Mouse (Mus musculus) liver, embryonic 11.5 days (tissue): Measurements from ENCODE around the gene N4bp3. TPM values are rescaled to one million over a fixed set of nuclear protein-coding genes. Genes with fewer than 3 reads are reported as not detected.
"Not testable (repeated sequence)": the region's sequence is repeated elsewhere in the genome, so short reads cannot be mapped to it uniquely, and the experiment has no call there.

Source experiments
- ATAC-seq: fragments of 200-750 bp; cut with Nextera tagmentation; replicated peaks from 2 replicates; pipeline ENCODE4 v1.8.0; 2017; ENCODE audit warnings: moderate number of reproducible peaks, mild to moderate bottlenecking, moderate TSS enrichment, moderate library complexity; ENCODE audit not compliant: low FRiP score
- DNase-seq: peaks from one replicate; pipeline ENCODE4 v3.0.0-alpha.2; 2017; ENCODE audit warnings: low spot score
- H3K27ac ChIP-seq: fragments of 300-500 bp; sonication (generic); 2 replicates; pipeline ENCODE4 v1.5.1; 2014; ENCODE audit warnings: mild to moderate bottlenecking, low read depth, low read length, control low read depth
- H3K27me3 ChIP-seq: fragments of 300-500 bp; sonication (generic); replicated peaks from 2 replicates; pipeline ENCODE4 v1.6.1; 2014; ENCODE audit warnings: low read length, mixed read lengths; ENCODE audit not compliant: control insufficient read depth, insufficient read depth
- H3K36me3 ChIP-seq: fragments of 300-500 bp; sonication (generic); 2 replicates; pipeline ENCODE4 v1.6.1; 2014; ENCODE audit warnings: mild to moderate bottlenecking, low read length, moderate library complexity, mixed read lengths; ENCODE audit not compliant: control insufficient read depth, insufficient read depth
- H3K4me1 ChIP-seq: fragments of 300-500 bp; sonication (generic); replicated peaks from 2 replicates; pipeline ENCODE4 v1.6.1; 2014; ENCODE audit warnings: low read length, mixed read lengths; ENCODE audit not compliant: control insufficient read depth, insufficient read depth
- H3K4me2 ChIP-seq: fragments of 300-500 bp; sonication (generic); 2 replicates; pipeline ENCODE4 v1.6.1; 2014; ENCODE audit warnings: mild to moderate bottlenecking, control low read depth, moderate library complexity
- H3K4me3 ChIP-seq: fragments of 300-500 bp; sonication (generic); 2 replicates; pipeline ENCODE4 v1.5.1; 2014; ENCODE audit warnings: low read depth, low read length, control low read depth
- H3K9ac ChIP-seq: fragments of 300-500 bp; sonication (generic); 2 replicates; pipeline ENCODE4 v1.6.1; 2014; ENCODE audit warnings: low read depth, low read length, control low read depth
- H3K9me3 ChIP-seq: fragments of 300-500 bp; sonication (generic); 2 replicates; pipeline ENCODE4 v1.6.1; 2016; ENCODE audit warnings: low read length, inconsistent platforms, mixed read lengths; ENCODE audit not compliant: control insufficient read depth
- WGBS: fragments of 180-500 bp; shearing (Covaris S2); extraction: QIAGEN DNeasy Blood & Tissue Kit; methylation state at CpG from one replicate; pipeline ENCODE4 v1.1.7; 2014; 5-methylcytosine and 5-hydroxymethylcytosine counted together
- polyA plus RNA-seq: library from polyadenylated mRNA; unstranded; fragments of >200 nt; fragmentation: Nextera tagmentation; extraction: Ambion mirVana; gene quantifications from 2 replicates; pipeline ENCODE4 v1.2.1, GENCODE M21; 2014

Gene N4bp3
- polyA plus RNA-seq = 7.2 and 7.9 TPM in 2 replicates

DNA sequence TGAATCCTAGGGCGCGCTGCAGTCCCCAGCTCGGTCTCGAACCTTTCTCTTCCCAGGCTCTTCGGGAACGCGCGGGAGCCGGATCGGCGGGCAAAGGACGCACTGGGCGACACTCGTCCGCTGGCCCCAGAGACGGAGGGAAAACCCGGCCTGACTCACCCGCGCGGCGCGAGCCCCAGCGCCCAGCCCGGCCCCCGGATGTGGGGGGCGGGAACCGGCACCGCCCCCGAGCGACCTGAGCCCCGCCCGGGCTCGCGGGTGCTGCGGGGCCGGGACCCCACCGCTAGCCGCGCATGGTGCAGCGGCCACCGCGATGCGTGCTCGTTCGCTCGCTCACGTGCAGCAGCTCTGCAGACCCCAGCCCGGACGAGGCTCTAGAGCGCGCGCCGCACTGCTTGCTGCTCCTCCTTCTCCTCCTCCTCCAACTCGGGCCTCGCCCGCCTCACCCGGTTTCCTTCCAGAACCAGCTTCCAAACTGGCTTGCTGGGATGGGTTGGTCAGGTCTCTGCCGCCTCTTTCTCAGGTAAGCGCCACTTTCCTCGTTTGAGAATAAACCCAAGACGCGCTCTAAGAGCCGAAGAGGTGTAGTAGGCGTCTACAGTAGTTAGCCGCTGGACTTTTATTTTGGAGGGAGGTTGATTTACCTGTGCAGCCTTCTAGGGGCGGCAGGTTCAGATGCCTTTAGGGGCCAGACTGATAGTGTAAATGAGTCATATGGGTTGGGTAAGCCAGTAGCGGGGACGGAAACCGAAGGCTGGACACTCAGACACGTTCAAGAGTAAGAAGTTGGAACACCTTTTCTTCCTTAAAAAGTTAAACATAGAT, at the start of gene N4bp3, which contains the start of gene D930048N14Rik:
Gene N4bp3 (minus strand): TSS at position 152 of the 825 bp plus-strand sequence.
Gene D930048N14Rik (plus strand): TSS at position 264 of the 825 bp plus-strand sequence.
- Histone ChIP-seq H3K27me3 (peaks cover 16% of the 10 kb centered on the region), H3K4me2 (peak within 1 kb of the TSS; percentile 91), H3K27ac (no peak within 1 kb of the TSS), H3K36me3 (no peaks in the 10 kb centered on the region), H3K4me3 (peak within 1 kb of the TSS; percentile 50), H3K9me3 (no peaks in the 10 kb centered on the region), H3K9ac (peak within 1 kb of the TSS; percentile 11), H3K4me1 (peaks cover 13% of the 10 kb centered on the region)
- ATAC-seq = peak; percentile 72
- WGBS = 2% methylated on average over 69 of the region's 70 CpGs
- peak; percentile 80 for DNase-seq

DNA sequence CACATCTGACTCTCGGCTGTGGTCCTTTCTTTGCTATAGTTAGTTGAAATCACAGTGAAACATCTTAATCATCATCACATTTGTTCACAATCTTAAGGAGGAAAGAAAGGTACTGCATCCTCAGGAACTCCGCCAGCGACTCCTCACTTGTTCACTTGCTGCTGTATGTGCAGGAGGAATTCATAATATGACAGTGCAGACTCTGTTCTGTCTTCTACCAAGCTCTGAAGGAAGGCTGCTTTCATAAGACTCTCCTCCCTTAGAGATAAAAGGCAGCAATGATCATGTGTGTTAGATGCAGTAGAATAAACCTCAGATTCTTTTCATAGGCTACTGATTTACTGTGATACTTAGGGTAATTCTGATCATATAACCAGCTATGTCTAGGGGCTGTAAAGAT, 44.3 kb upstream of the N4bp3 start:
- H3K36me3 ChIP-seq = peaks cover 18% of the 10 kb centered on the region
- 90% methylated on average over 3 of the region's 3 CpGs for WGBS
- no peak overlapping the region for H3K4me3 ChIP-seq

DNA sequence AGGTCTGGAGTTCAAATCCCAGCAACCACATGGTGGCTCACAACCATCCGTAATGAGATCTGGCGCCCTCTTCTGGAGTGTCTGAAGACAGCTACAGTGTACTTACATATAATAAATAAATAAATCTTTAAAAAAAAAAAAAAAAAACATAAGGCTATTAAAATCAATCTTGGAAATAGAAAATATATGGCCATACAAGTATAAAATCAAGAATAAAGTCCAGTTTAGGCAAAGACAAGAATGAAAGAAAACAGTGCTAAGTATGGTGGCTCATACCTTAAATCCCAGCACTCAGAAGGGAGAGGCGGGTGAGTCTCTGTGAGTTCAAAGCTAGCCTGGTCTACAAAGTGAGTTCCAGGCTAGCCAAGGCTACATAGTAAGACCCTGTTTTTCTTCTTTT, 40.0 kb upstream of the N4bp3 start:
- H3K9me3 ChIP-seq, H3K4me2 ChIP-seq, H3K36me3 ChIP-seq, H3K9ac ChIP-seq, ATAC-seq, H3K27me3 ChIP-seq, H3K4me1 ChIP-seq, H3K4me3 ChIP-seq, H3K27ac ChIP-seq, DNase-seq: not testable (repeated sequence)
- WGBS = 96% methylated on average over 1 of the region's 3 CpGs

More for the DNA sequence above, 44.3 kb upstream of the N4bp3 start:
- no peaks in the 10 kb centered on the region for H3K4me1 ChIP-seq
- H3K9me3 ChIP-seq = no peaks in the 10 kb centered on the region
- ATAC-seq (no peak), DNase-seq (no peak)
- no peak overlapping the region for H3K4me2 ChIP-seq
- H3K9ac ChIP-seq = no peak overlapping the region
- H3K27ac ChIP-seq = no peak overlapping the region
- no peaks in the 10 kb centered on the region for H3K27me3 ChIP-seq

DNA sequence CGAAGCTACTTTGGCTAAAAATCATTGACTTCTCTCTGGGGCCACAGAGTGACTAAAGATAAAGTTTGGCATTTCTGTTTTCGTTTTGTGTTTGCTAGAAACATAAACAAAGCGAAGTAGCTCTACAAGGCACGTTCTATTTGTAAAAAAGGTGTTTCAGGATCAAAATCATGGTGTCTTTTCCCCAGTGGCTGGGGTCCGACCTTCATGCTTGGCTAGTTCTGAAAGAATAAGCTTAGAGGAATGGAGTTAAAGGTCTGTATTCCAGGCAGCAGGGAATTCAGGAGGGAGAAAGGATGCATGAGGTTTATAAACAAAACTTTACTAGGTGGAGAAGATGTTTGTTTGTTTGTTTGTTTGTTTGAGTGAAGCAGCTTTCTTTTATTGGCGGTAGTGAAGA, 38.7 kb upstream of the N4bp3 start:
- ATAC-seq = no peak
- Histone ChIP-seq H3K9me3 (no peaks in the 10 kb centered on the region), H3K4me1 (peaks cover 7% of the 10 kb centered on the region), H3K27ac (peak overlapping the region; percentile 96; the same call in 1 of the 2 replicates), H3K27me3 (no peaks in the 10 kb centered on the region), H3K4me2 (peak overlapping the region; percentile 87), H3K4me3 (peak overlapping the region; percentile 71), H3K9ac (peak overlapping the region; percentile 77), H3K36me3 (no peaks in the 10 kb centered on the region; the same call in 1 of the 2 replicates)
- no peak for DNase-seq
- 19% methylated on average over 6 of the region's 6 CpGs for WGBS

DNA sequence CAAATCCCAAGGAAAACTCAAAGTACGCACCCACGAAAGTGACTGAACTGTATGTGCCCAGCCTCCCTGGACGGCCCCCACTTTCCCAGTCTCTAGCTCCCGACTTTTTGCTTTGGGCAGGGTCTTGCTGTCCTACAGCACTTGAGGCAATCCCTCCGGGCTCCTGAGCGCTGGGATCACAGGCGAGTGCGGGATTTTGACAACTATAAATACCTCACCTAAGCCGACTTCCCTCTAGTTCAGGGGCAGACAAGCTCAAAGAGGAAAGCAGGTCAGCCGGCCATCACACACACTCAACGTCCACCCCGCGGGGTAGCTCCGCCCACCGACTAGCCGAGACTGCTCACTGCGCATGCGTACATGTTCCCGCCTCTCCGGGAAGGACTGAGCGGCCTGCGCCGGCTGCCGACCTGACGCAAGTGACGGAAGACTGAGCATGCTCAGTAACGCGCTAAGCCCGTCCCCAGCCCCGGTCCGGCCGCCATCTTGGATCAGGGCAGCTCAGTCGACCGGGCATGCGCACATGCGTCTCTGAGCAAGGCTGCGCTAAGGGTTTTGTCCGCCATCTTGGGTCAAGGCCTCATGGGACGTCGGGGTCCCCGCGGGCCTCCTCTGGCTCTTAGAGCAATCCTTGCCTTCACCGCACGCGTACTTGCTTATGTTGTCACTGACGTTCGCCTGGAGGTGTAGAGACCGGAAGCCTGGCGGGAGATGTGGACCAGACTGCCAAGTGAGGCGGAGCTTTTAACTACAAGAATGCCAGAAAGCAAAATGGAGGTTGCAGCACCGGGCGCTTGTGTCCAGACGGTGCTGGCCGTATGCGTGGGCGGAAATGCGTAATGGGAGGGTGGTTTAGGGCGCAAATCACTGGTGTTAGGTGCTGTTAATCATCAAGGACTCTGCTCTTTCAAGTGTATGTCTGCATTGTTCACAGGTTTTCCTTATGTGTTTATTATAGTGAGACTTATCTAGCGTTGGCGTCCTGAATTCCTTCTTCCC, 38.0 kb upstream of the N4bp3 start, which contains the start of gene 0610009B22Rik:
Gene 0610009B22Rik (minus strand): TSS at position 545 of the 999 bp plus-strand sequence.
- Histone ChIP-seq H3K27me3 (no peaks in the 10 kb centered on the region), H3K4me2 (peak within 1 kb of the TSS; percentile 87), H3K9me3 (no peaks in the 10 kb centered on the region), H3K4me3 (peak within 1 kb of the TSS; percentile 71), H3K4me1 (peaks cover 7% of the 10 kb centered on the region), H3K9ac (peak within 1 kb of the TSS; percentile 77), H3K36me3 (no peaks in the 10 kb centered on the region; the same call in 1 of the 2 replicates), H3K27ac (peak within 1 kb of the TSS; percentile 96)
- ATAC-seq (peak; percentile 99), DNase-seq (peak; percentile 99)
- under 1% methylated on average over 60 of the region's 60 CpGs for WGBS

DNA sequence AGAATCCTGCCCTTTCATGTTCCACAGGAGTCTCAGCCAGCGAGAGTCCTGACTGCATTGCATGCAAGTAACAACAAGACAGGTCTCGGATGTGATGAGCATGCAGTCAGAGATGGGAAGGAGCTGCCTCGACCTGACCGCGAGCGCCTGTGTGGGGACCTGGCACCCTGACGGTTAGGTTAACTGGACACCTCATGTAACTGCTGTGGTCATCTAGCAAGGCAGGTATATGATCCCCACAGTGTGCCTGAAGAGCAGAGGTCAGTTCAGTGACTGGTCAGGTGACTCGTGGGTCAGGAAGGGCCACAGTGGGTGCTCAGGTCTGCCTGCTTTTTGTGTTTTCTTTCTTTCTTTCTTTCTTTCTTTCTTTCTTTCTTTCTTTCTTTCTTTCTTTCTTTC, 31.3 kb upstream of the N4bp3 start:
- no peak overlapping the region for H3K9ac ChIP-seq
- peak overlapping the region; percentile 10; the same call in 1 of the 2 replicates for H3K4me2 ChIP-seq
- H3K36me3 ChIP-seq = no peaks in the 10 kb centered on the region
- 43% methylated on average over 8 of the region's 8 CpGs for WGBS
- DNase-seq = peak; percentile 43
- no peaks in the 10 kb centered on the region for H3K27me3 ChIP-seq
- 0 out of 2 replicates have a peak, but pooled peaks cover 2% of the 10 kb centered on the region for H3K4me1 ChIP-seq
- H3K4me3 ChIP-seq = no peak overlapping the region
- no peaks in the 10 kb centered on the region for H3K9me3 ChIP-seq
- H3K27ac ChIP-seq = no peak overlapping the region
- ATAC-seq = no peak

DNA sequence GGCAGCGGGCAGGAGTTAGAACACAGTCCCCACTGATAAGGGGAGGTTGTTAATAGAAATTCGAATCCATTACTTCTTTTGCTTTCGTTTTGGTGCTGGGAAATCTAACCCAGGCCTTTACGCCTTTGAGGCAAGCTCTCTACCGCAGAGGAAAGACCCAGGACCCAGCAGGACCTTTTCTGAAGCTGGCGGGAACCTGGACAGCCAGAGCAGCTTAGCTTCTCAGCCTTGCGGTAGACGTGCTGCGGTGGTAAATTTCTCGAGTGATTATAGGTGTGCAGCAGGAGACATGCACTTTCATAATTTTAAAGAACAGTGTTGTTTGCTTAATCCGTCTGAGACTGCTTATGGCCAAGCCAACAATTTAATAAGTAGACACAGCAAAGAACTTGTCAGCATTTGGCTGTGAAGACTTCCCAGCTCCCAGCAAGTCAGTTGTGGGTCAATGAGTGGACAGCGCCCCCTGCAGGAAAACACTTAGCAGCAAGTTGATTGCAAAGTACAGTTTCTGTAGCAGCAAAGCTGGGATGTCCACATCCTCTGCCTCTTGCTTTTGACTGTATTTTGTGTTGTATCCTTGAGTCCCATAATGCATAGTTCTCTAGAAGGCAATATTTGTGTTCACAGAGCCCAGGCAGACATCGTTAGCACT, 30.8 kb upstream of the N4bp3 start:
- WGBS = 29% methylated on average over 13 of the region's 13 CpGs
- Histone ChIP-seq H3K27ac (no peak overlapping the region), H3K9ac (peak overlapping the region; percentile 42; the same call in 1 of the 2 replicates), H3K9me3 (no peaks in the 10 kb centered on the region), H3K4me3 (peak overlapping the region; percentile 18; the same call in 1 of the 2 replicates), H3K4me2 (peak overlapping the region; percentile 53), H3K4me1 (0 out of 2 replicates have a peak, but pooled peaks cover 2% of the 10 kb centered on the region), H3K27me3 (no peaks in the 10 kb centered on the region), H3K36me3 (no peaks in the 10 kb centered on the region)
- ATAC-seq (peak; percentile 70), DNase-seq (peak; percentile 76)

DNA sequence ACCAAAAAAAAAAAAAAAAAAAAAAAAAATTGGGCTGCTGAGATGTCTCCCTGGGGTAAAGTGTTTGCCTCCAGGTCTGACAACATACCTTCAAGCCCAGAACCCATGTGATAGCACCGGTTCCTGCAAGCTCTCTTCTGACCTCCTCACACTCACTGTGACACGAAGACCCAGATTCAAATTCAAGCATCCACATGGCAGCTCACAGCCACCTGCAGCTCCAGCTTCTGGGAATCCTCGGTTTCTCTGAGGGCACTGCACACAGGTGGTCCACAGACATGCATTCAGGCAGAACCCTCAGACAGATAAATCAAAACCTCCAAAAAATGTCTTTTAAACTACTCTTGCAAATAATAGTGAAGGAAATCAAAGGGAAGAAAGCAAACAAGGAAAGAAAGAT, 28.8 kb upstream of the N4bp3 start:
- Histone ChIP-seq H3K4me2 (no peak overlapping the region), H3K27me3 (no peaks in the 10 kb centered on the region), H3K36me3 (no peaks in the 10 kb centered on the region), H3K4me1 (0 out of 2 replicates have a peak, but pooled peaks cover 2% of the 10 kb centered on the region), H3K27ac (no peak overlapping the region), H3K9ac (no peak overlapping the region), H3K9me3 (no peaks in the 10 kb centered on the region), H3K4me3 (no peak overlapping the region)
- 71% methylated on average over 3 of the region's 3 CpGs for WGBS
- ATAC-seq (no peak), DNase-seq (no peak)
